Mouse (Mus musculus): ENCODE results near the gene Ly6g6d. TPM values are rescaled to one million over a fixed set of nuclear protein-coding genes. Genes with fewer than 3 reads are reported as not detected.

The Ly6g6d gene
- polyA plus RNA-seq, 1 experiment from 2014 or later: 7.0 TPM

- no peaks in the 10 kb centered on the region for H3K27me3 ChIP-seq (ENCODE audit: control insufficient read depth, insufficient read depth, low read depth, low read length)
- H3K4me1 ChIP-seq (replicated peaks; ENCODE audit: control insufficient read depth, insufficient read depth, low read length): peaks cover 6% of the 10 kb centered on the region
- no peak overlapping the region for H3K27ac ChIP-seq (ENCODE audit: low read length)
- no peaks in the 10 kb centered on the region for H3K36me3 ChIP-seq (ENCODE audit: control insufficient read depth, insufficient read depth, low read length)
- no peak for ATAC-seq (ENCODE audit: low read depth)
- H3K4me2 ChIP-seq (ENCODE audit: low read depth, low read length): no peak overlapping the region
- no peaks in the 10 kb centered on the region for H3K9me3 ChIP-seq (ENCODE audit: control insufficient read depth, low read length)
- 71% methylated on average over 4 of the region's 4 CpGs for WGBS
- no peak overlapping the region; the same call in 1 of the 2 replicates for H3K9ac ChIP-seq (ENCODE audit: low read length)
- H3K4me3 ChIP-seq (ENCODE audit: low read length): no peak overlapping the region
Measured at GRCm38 (mm10) chr17:35023756-35024155, 54.1 kb downstream of the Ly6g6d start.

GRCm38 (mm10) chr17:35023221-35023620 is 54.6 kb downstream of the Ly6g6d start:
- no peaks in the 10 kb centered on the region for H3K27me3 ChIP-seq (ENCODE audit: control insufficient read depth, insufficient read depth, low read depth, low read length)
- 81% methylated on average over 5 of the region's 5 CpGs for WGBS
- H3K27ac ChIP-seq (ENCODE audit: low read length): no peak overlapping the region
- no peaks in the 10 kb centered on the region for H3K36me3 ChIP-seq (ENCODE audit: control insufficient read depth, insufficient read depth, low read length)
- H3K4me3 ChIP-seq (ENCODE audit: low read length): no peak overlapping the region
- no peak overlapping the region for H3K9ac ChIP-seq (ENCODE audit: low read length)
- H3K9me3 ChIP-seq (ENCODE audit: control insufficient read depth, low read length): no peaks in the 10 kb centered on the region
- peaks cover 6% of the 10 kb centered on the region for H3K4me1 ChIP-seq (replicated peaks; ENCODE audit: control insufficient read depth, insufficient read depth, low read length)
- ATAC-seq (ENCODE audit: low read depth): no peak
- H3K4me2 ChIP-seq (ENCODE audit: low read depth, low read length): no peak overlapping the region

- H3K4me3 ChIP-seq (ENCODE audit: low read length): no peak overlapping the region
- H3K36me3 ChIP-seq (ENCODE audit: control insufficient read depth, insufficient read depth, low read length): no peaks in the 10 kb centered on the region
- 86% methylated on average over 8 of the region's 8 CpGs for WGBS
- no peak overlapping the region for H3K4me2 ChIP-seq (ENCODE audit: low read depth, low read length)
- no peaks in the 10 kb centered on the region for H3K9me3 ChIP-seq (ENCODE audit: control insufficient read depth, low read length)
- H3K9ac ChIP-seq (ENCODE audit: low read length): no peak overlapping the region
- peaks cover 6% of the 10 kb centered on the region for H3K4me1 ChIP-seq (replicated peaks; ENCODE audit: control insufficient read depth, insufficient read depth, low read length)
- peak overlapping the region; percentile 78 for H3K27ac ChIP-seq (ENCODE audit: low read length)
- no peaks in the 10 kb centered on the region for H3K27me3 ChIP-seq (ENCODE audit: control insufficient read depth, insufficient read depth, low read depth, low read length)
- no peak for ATAC-seq (ENCODE audit: low read depth)
Measured at GRCm38 (mm10) chr17:35022541-35023060, 55.3 kb downstream of the Ly6g6d start.

- H3K4me2 ChIP-seq (ENCODE audit: low read depth, low read length): no peak overlapping the region
- H3K9ac ChIP-seq (ENCODE audit: low read length): 0 out of 2 replicates have a peak overlapping the region, but pooled peaks have one; percentile 14
- ATAC-seq (ENCODE audit: low read depth): peak; percentile 37
- H3K4me3 ChIP-seq (ENCODE audit: low read length): no peak overlapping the region
- WGBS: 36% methylated on average over 6 of the region's 6 CpGs
- H3K27me3 ChIP-seq (ENCODE audit: control insufficient read depth, insufficient read depth, low read depth, low read length): no peaks in the 10 kb centered on the region
- H3K27ac ChIP-seq (ENCODE audit: low read length): peak overlapping the region; percentile 78
- no peaks in the 10 kb centered on the region for H3K36me3 ChIP-seq (ENCODE audit: control insufficient read depth, insufficient read depth, low read length)
- no peaks in the 10 kb centered on the region for H3K9me3 ChIP-seq (ENCODE audit: control insufficient read depth, low read length)
- peaks cover 2% of the 10 kb centered on the region; the same call in 1 of the 2 replicates for H3K4me1 ChIP-seq (replicated peaks; ENCODE audit: control insufficient read depth, insufficient read depth, low read length)
Measured at GRCm38 (mm10) chr17:35021842-35022477, 55.9 kb downstream of the Ly6g6d start.

Other genes with a start within 250 kb of the Ly6g6d start
- gene Stk19, start 241.1 kb downstream of the Ly6g6d start, polyA plus RNA-seq (2015; fragmentation: Nextera tagmentation; extraction: Ambion mirVana): 30.7 and 31.2 TPM in 2 replicates
- gene Dxo, start 241.0 kb downstream of the Ly6g6d start, polyA plus RNA-seq (2015; fragmentation: Nextera tagmentation; extraction: Ambion mirVana): 61.4 and 65.0 TPM in 2 replicates
- gene Skiv2l, start 227.9 kb downstream of the Ly6g6d start, polyA plus RNA-seq (2015; fragmentation: Nextera tagmentation; extraction: Ambion mirVana): 47.8 and 49.9 TPM in 2 replicates
- 94.4 and 96.0 TPM in 2 replicates for gene Nelfe, start 227.7 kb downstream of the Ly6g6d start, polyA plus RNA-seq (2015; fragmentation: Nextera tagmentation; extraction: Ambion mirVana)
- 1.8 and 7.3 TPM in 2 replicates for gene Cfb, start 215.5 kb downstream of the Ly6g6d start, polyA plus RNA-seq (2015; fragmentation: Nextera tagmentation; extraction: Ambion mirVana)
- 2.3 and 2.5 TPM in 2 replicates for gene Zbtb12, start 198.6 kb downstream of the Ly6g6d start, polyA plus RNA-seq (2015; fragmentation: Nextera tagmentation; extraction: Ambion mirVana)
- gene Gm20547, start 196.0 kb downstream of the Ly6g6d start, polyA plus RNA-seq (2015; fragmentation: Nextera tagmentation; extraction: Ambion mirVana): not detected in 2 replicates
- gene C2, start 179.8 kb downstream of the Ly6g6d start, polyA plus RNA-seq (2015; fragmentation: Nextera tagmentation; extraction: Ambion mirVana): 3.2 and 4.8 TPM in 2 replicates
- 58.2 and 62.2 TPM in 2 replicates for gene Ehmt2, start 179.6 kb downstream of the Ly6g6d start, polyA plus RNA-seq (2015; fragmentation: Nextera tagmentation; extraction: Ambion mirVana)
- 1.5 and 1.9 TPM in 2 replicates for gene Slc44a4, start 163.6 kb downstream of the Ly6g6d start, polyA plus RNA-seq (2015; fragmentation: Nextera tagmentation; extraction: Ambion mirVana)
- 19.0 and 20.4 TPM in 2 replicates for gene Neu1, start 146.8 kb downstream of the Ly6g6d start, polyA plus RNA-seq (2015; fragmentation: Nextera tagmentation; extraction: Ambion mirVana)
- gene Hspa1b, start 118.8 kb downstream of the Ly6g6d start, polyA plus RNA-seq (2015; fragmentation: Nextera tagmentation; extraction: Ambion mirVana): 0.10 and 0.19 TPM in 2 replicates
- 1.2 TPM in 1 of 2 replicates, not detected in the other for gene Gm20481, start 108.2 kb downstream of the Ly6g6d start, polyA plus RNA-seq (2015; fragmentation: Nextera tagmentation; extraction: Ambion mirVana)
- 4.4 and 4.8 TPM in 2 replicates for gene Hspa1a, start 105.9 kb downstream of the Ly6g6d start, polyA plus RNA-seq (2015; fragmentation: Nextera tagmentation; extraction: Ambion mirVana)
- 0.55 and 0.65 TPM in 2 replicates for gene Hspa1l, start 105.4 kb downstream of the Ly6g6d start, polyA plus RNA-seq (2015; fragmentation: Nextera tagmentation; extraction: Ambion mirVana)
- gene Lsm2, start 96.2 kb downstream of the Ly6g6d start, polyA plus RNA-seq (2015; fragmentation: Nextera tagmentation; extraction: Ambion mirVana): 178 and 189 TPM in 2 replicates
- gene Vars, start 77.1 kb downstream of the Ly6g6d start, polyA plus RNA-seq (2015; fragmentation: Nextera tagmentation; extraction: Ambion mirVana): 88.0 and 96.2 TPM in 2 replicates
- gene Vwa7, start 61.5 kb downstream of the Ly6g6d start, polyA plus RNA-seq (2015; fragmentation: Nextera tagmentation; extraction: Ambion mirVana): 0.14 and 0.25 TPM in 2 replicates
- gene Sapcd1, start 50.0 kb downstream of the Ly6g6d start, polyA plus RNA-seq (2015; fragmentation: Nextera tagmentation; extraction: Ambion mirVana): 4.3 and 4.6 TPM in 2 replicates
- gene Msh5, start 31.3 kb downstream of the Ly6g6d start, polyA plus RNA-seq (2015; fragmentation: Nextera tagmentation; extraction: Ambion mirVana): 4.7 and 4.9 TPM in 2 replicates
- gene Clic1, start 28.1 kb downstream of the Ly6g6d start, polyA plus RNA-seq (2015; fragmentation: Nextera tagmentation; extraction: Ambion mirVana): 298 and 322 TPM in 2 replicates
- gene Ddah2, start 19.0 kb downstream of the Ly6g6d start, polyA plus RNA-seq (2015; fragmentation: Nextera tagmentation; extraction: Ambion mirVana): 305 and 309 TPM in 2 replicates
- 0.53 and 0.97 TPM in 2 replicates for gene Ly6g6c, start 12.7 kb downstream of the Ly6g6d start, polyA plus RNA-seq (2015; fragmentation: Nextera tagmentation; extraction: Ambion mirVana)
- 1.1 and 1.2 TPM in 2 replicates for gene Mpig6b, start 11.9 kb downstream of the Ly6g6d start, polyA plus RNA-seq (2015; fragmentation: Nextera tagmentation; extraction: Ambion mirVana)
- gene Ly6g6e, start 1.2 kb downstream of the Ly6g6d start, polyA plus RNA-seq (2015; fragmentation: Nextera tagmentation; extraction: Ambion mirVana): 1.8 and 2.3 TPM in 2 replicates
- 0.31 and 0.79 TPM in 2 replicates for gene Ly6g6f, start 7.5 kb upstream of the Ly6g6d start, polyA plus RNA-seq (2015; fragmentation: Nextera tagmentation; extraction: Ambion mirVana)
- 98.3 and 100 TPM in 2 replicates for gene Abhd16a, start 11.2 kb upstream of the Ly6g6d start, polyA plus RNA-seq (2015; fragmentation: Nextera tagmentation; extraction: Ambion mirVana)
- gene Ly6g5c, start 30.2 kb upstream of the Ly6g6d start, polyA plus RNA-seq (2015; fragmentation: Nextera tagmentation; extraction: Ambion mirVana): not detected in 2 replicates
- 0.60 and 1.1 TPM in 2 replicates for gene Ly6g5b, start 37.4 kb upstream of the Ly6g6d start, polyA plus RNA-seq (2015; fragmentation: Nextera tagmentation; extraction: Ambion mirVana)
- 18.3 and 19.7 TPM in 2 replicates for gene Gpank1, start 43.4 kb upstream of the Ly6g6d start, polyA plus RNA-seq (2015; fragmentation: Nextera tagmentation; extraction: Ambion mirVana)
- gene Csnk2b, start 44.0 kb upstream of the Ly6g6d start, polyA plus RNA-seq (2015; fragmentation: Nextera tagmentation; extraction: Ambion mirVana): 242 and 248 TPM in 2 replicates
- gene D17H6S53E, start 48.3 kb upstream of the Ly6g6d start, polyA plus RNA-seq (2015; fragmentation: Nextera tagmentation; extraction: Ambion mirVana): 9.7 and 10.4 TPM in 2 replicates
- gene Apom, start 54.0 kb upstream of the Ly6g6d start, polyA plus RNA-seq (2015; fragmentation: Nextera tagmentation; extraction: Ambion mirVana): 1.4 and 13.6 TPM in 2 replicates
- gene Bag6, start 57.1 kb upstream of the Ly6g6d start, polyA plus RNA-seq (2015; fragmentation: Nextera tagmentation; extraction: Ambion mirVana): 46.3 and 54.9 TPM in 2 replicates
- gene Prrc2a, start 86.8 kb upstream of the Ly6g6d start, polyA plus RNA-seq (2015; fragmentation: Nextera tagmentation; extraction: Ambion mirVana): 151 and 167 TPM in 2 replicates
- 7.3 and 8.0 TPM in 2 replicates for gene Aif1, start 98.0 kb upstream of the Ly6g6d start, polyA plus RNA-seq (2015; fragmentation: Nextera tagmentation; extraction: Ambion mirVana)
- 11.3 and 12.4 TPM in 2 replicates for gene Lst1, start 110.4 kb upstream of the Ly6g6d start, polyA plus RNA-seq (2015; fragmentation: Nextera tagmentation; extraction: Ambion mirVana)
- gene Ltb, start 116.4 kb upstream of the Ly6g6d start, polyA plus RNA-seq (2015; fragmentation: Nextera tagmentation; extraction: Ambion mirVana): 1.0 and 1.5 TPM in 2 replicates
- 0.09 and 0.24 TPM in 2 replicates for gene Tnf, start 123.9 kb upstream of the Ly6g6d start, polyA plus RNA-seq (2015; fragmentation: Nextera tagmentation; extraction: Ambion mirVana)
- gene Lta, start 127.3 kb upstream of the Ly6g6d start, polyA plus RNA-seq (2015; fragmentation: Nextera tagmentation; extraction: Ambion mirVana): 0.30 TPM in 1 of 2 replicates, not detected in the other
- gene Gm16181, start 142.8 kb upstream of the Ly6g6d start, polyA plus RNA-seq (2015; fragmentation: Nextera tagmentation; extraction: Ambion mirVana): 1.2 TPM in 1 of 2 replicates, not detected in the other
- gene Atp6v1g2, start 155.6 kb upstream of the Ly6g6d start, polyA plus RNA-seq (2015; fragmentation: Nextera tagmentation; extraction: Ambion mirVana): 4.9 and 5.9 TPM in 2 replicates
- gene Nfkbil1, start 157.7 kb upstream of the Ly6g6d start, polyA plus RNA-seq (2015; fragmentation: Nextera tagmentation; extraction: Ambion mirVana): 10.0 and 11.0 TPM in 2 replicates
- 437 and 448 TPM in 2 replicates for gene Ddx39b, start 163.7 kb upstream of the Ly6g6d start, polyA plus RNA-seq (2015; fragmentation: Nextera tagmentation; extraction: Ambion mirVana)
- gene H2-D1, start 184.7 kb upstream of the Ly6g6d start, polyA plus RNA-seq (2015; fragmentation: Nextera tagmentation; extraction: Ambion mirVana): 141 and 161 TPM in 2 replicates
- gene H2-Q1, start 242.3 kb upstream of the Ly6g6d start, polyA plus RNA-seq (2015; fragmentation: Nextera tagmentation; extraction: Ambion mirVana): 0.24 and 0.38 TPM in 2 replicates